Mouse (Mus musculus) skeletal muscle tissue, postnatal 0 days (tissue): ENCODE measurements around the gene Mindy4. TPM values are rescaled to one million over a fixed set of nuclear protein-coding genes. Genes with fewer than 3 reads are reported as not detected.

Experiments used
- microRNA-seq, 2 experiments: library from miRNA; unstranded; fragments of <30 nt; microRNA quantifications; one replicate each; pipeline ENCODE4; 2016
- polyA plus RNA-seq: library from polyadenylated mRNA; unstranded; fragments of >200 nt; fragmentation: Nextera tagmentation; extraction: Ambion mirVana; gene quantifications from 2 replicates; pipeline ENCODE4 v1.2.1, GENCODE M21; 2015

The Mindy4 gene
- polyA plus RNA-seq, result 2.3 and 3.3 TPM in 2 replicates

DNA sequence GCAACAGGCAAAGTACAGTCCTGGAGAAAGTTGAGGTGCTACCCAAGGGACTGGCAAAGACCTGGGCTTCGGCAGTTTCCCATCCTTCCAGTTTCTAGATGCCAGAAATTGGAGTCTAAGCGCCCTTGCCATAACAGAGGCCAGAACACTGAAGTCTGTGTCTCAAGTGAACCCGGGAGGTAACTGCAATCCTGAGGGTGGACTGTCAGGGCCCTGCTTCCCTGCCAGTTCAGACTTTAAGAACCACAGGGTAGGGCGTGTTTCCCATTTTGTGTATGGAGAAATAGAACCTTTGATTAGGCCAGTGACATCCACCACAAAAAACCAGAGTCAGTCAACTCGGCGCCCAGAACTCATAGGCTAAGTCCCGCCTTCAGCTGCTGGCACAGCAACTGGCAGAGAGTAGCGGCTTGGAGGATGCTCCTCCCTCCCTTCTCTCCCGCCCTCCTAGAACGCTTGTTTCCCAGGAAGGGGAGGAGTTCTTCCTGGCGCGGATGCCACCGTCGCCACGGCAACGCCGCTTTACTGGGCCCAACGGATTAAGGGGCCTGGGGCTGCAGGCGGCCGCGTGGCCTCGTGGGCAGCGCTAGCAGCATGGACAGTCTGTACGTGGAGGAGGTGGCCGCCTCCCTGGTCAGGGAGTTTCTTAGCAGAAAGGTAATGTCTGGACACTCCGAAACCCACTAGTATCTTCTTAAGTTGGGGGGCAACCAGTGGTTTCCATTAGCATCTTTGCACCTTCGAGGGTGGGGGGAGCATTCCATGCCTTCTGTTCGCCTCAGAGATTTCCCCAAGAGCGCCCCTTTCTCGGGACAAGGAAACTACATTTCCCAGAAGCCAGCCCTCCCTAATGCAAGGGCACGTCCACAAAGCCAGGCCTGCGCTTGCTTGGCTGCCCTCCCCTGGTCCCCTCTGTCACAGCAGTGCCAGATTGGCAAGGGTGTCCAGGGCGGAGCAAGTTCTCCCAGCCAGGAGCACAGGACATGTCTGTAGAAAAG, at the start of gene Mindy4:
Gene Mindy4 (plus strand): TSS at position 471 of the 998 bp plus-strand sequence.

DNA sequence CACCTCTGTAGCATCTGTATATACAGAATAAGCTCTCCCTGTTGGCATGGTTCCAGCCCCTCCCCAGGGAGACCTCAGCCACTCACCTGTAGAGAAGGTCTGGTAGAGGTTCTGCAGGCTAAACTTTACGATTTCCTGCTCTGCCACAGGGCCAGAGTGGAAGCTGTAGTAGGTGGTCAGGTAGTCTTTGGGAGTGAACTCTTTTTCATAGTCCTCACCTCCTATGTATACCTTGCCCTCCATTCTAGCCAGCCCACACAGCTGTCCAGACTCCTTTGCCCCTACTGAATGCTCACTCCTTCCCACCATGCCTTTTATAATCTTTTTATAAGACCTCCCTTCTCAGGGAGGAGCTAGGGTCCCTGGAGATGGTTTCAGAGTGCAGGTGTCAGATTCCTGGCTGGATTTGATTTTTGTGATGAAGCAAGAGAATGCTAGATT, 28.4 kb upstream of the Mindy4 start, which contains the start of gene Inmt:
Gene Inmt (minus strand): TSS at position 303 of the 441 bp plus-strand sequence.

DNA sequence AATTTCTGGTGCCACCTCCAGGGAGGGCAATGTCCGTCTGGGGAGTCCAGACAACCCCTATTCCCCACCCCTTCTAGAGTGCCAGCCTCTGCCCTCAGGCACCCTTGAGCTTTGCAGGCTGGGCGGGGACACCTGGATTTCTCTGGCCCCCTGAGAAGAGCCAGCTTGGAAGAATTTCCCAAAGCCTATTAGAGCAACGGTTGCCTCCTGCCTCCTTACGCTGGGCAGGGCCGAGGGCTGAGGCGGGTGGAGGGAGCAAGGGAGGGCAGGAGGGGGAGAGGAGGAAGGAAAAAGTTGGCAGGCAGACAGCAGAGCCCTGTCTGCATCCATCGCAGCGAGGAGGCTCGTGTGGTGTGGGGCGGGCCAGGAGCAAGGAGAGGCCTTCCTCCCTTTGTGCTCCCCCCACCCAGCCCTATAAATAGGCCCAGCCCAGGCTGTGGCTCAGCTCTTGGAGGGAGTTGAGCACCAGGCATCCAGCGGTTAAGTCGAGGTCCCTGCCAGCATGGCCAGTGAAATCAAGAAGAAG, 132.9 kb downstream of the Mindy4 start, which contains the start of gene Aqp1:
Gene Aqp1 (plus strand): TSS at position 444 of the 526 bp plus-strand sequence.

Small RNAs within 50 kb of the gene (microRNA-seq; reads per million reads assigned to microRNA genes)
- gene Gm25458, result 0 reads per million in 2 experiments

Other genes with a start within 250 kb of the Mindy4 start
- 4.0 and 5.0 TPM in 2 replicates for gene Nod1, start 230.8 kb upstream of the Mindy4 start, polyA plus RNA-seq
- gene Ggct, start 210.4 kb upstream of the Mindy4 start, polyA plus RNA-seq, result 3.5 and 15.4 TPM in 2 replicates
- gene Gars, start 165.4 kb upstream of the Mindy4 start, polyA plus RNA-seq, result 70.9 and 92.8 TPM in 2 replicates
- gene Crhr2, start 70.4 kb upstream of the Mindy4 start, polyA plus RNA-seq, result 0.83 and 1.5 TPM in 2 replicates
- gene Inmt, start 28.3 kb upstream of the Mindy4 start, polyA plus RNA-seq, result not detected in 2 replicates
- 72.8 and 103 TPM in 2 replicates for gene Aqp1, start 133.0 kb downstream of the Mindy4 start, polyA plus RNA-seq
- not detected in 2 replicates for gene Ghrhr, start 172.9 kb downstream of the Mindy4 start, polyA plus RNA-seq
- gene Adcyap1r1, start 248.6 kb downstream of the Mindy4 start, polyA plus RNA-seq, result 2.8 and 3.1 TPM in 2 replicates